Mouse (Mus musculus): Measurements from ENCODE around the gene Sema3d.

DNA sequence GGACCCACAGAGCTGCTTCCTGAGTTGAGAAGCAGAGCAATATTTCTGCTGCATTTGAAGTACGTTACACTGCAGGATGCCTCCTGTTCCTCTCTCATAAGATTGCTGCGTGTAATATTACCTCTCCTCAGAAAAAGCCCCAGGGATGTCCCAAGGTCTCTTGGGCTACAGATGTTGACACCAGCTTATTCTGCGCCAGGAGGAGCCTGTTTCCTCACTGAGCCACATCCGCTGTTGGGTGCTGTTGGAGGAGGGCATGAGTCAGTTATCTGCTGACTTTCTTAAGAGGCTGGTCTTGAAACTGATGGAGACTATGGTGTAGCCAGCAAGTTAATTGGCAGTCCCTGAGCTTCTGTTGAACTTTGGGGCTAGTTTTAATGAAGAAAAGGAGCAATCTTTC lies 196.6 kb downstream of the Sema3d start:
- TF ChIP-seq POLR2A (IDR thresholded peaks at IDR 0.05; ENCODE audit: borderline replicate concordance, extremely low read depth, low read depth, low read length): no peak
- no peak for TF ChIP-seq CTCF (IDR thresholded peaks at IDR 0.05; ENCODE audit: insufficient read depth, low read length)

All from lung, adult 2 months (tissue).